Mouse (Mus musculus): Measurements from ENCODE around the gene Fzd7.
A peak's percentile ranks its signal among the peaks of the same experiment; 100 is the strongest.
"Not testable (repeated sequence)": the region's sequence is repeated elsewhere in the genome, so short reads cannot be mapped to it uniquely, and the experiment has no call there.

Gene Fzd7

GRCm38 (mm10) chr1:59482331-59482695 lies at the start of gene Fzd7:
Gene Fzd7 (plus strand): TSS chr1:59482424.
- DNase-seq, result no peak

GRCm38 (mm10) chr1:59433296-59433695 lies 48.9 kb upstream of the Fzd7 start:
- no peak for DNase-seq

- DNase-seq, result peak; percentile 57
These were observed 48.2 kb upstream of the Fzd7 start for GRCm38 (mm10) chr1:59434071-59434470.

- DNase-seq, result no peak
These were observed 47.0 kb upstream of the Fzd7 start for GRCm38 (mm10) chr1:59435270-59435669.

GRCm38 (mm10) chr1:59436321-59436720 lies 45.9 kb upstream of the Fzd7 start:
- DNase-seq, result no peak

GRCm38 (mm10) chr1:59437927-59438326 lies 44.3 kb upstream of the Fzd7 start:
- DNase-seq, result no peak

GRCm38 (mm10) chr1:59438330-59438729 lies 43.9 kb upstream of the Fzd7 start:
- no peak for DNase-seq

GRCm38 (mm10) chr1:59439252-59439651 lies 43.0 kb upstream of the Fzd7 start:
- no peak for DNase-seq

GRCm38 (mm10) chr1:59439941-59440340 lies 42.3 kb upstream of the Fzd7 start:
- no peak for DNase-seq

GRCm38 (mm10) chr1:59442721-59443120 lies 39.5 kb upstream of the Fzd7 start:
- DNase-seq, result not testable (repeated sequence)

GRCm38 (mm10) chr1:59444127-59444660 lies 38.0 kb upstream of the Fzd7 start:
- no peak for DNase-seq

GRCm38 (mm10) chr1:59445242-59445641 lies 37.0 kb upstream of the Fzd7 start:
- no peak for DNase-seq

- no peak for DNase-seq
These were observed 33.5 kb upstream of the Fzd7 start for GRCm38 (mm10) chr1:59448497-59449270.

GRCm38 (mm10) chr1:59449423-59449822 lies 32.8 kb upstream of the Fzd7 start:
- DNase-seq, result no peak

GRCm38 (mm10) chr1:59450896-59451295 lies 31.3 kb upstream of the Fzd7 start:
- no peak for DNase-seq

GRCm38 (mm10) chr1:59451584-59451983 lies 30.6 kb upstream of the Fzd7 start:
- DNase-seq, result no peak

GRCm38 (mm10) chr1:59456825-59457224 lies 25.4 kb upstream of the Fzd7 start:
- peak; percentile 15 for DNase-seq

- peak; percentile 59 for DNase-seq
These were observed 24.4 kb upstream of the Fzd7 start for GRCm38 (mm10) chr1:59457873-59458272.

GRCm38 (mm10) chr1:59458886-59459285 lies 23.3 kb upstream of the Fzd7 start:
- DNase-seq, result peak; percentile 53

- no peak for DNase-seq
These were observed 17.3 kb upstream of the Fzd7 start for GRCm38 (mm10) chr1:59464696-59465639.

GRCm38 (mm10) chr1:59465640-59466008 lies 16.6 kb upstream of the Fzd7 start:
- no peak for DNase-seq

- DNase-seq, result no peak
These were observed 13.1 kb upstream of the Fzd7 start for GRCm38 (mm10) chr1:59469170-59469569.

GRCm38 (mm10) chr1:59470766-59471165 lies 11.5 kb upstream of the Fzd7 start:
- no peak for DNase-seq
